Mouse (Mus musculus) retina, postnatal 1 day (tissue): Measurements from ENCODE around the gene Hspa2.
"Not testable (repeated sequence)": the region's sequence is repeated elsewhere in the genome, so short reads cannot be mapped to it uniquely, and the experiment has no call there.

Experiments
- DNase-seq: peaks from one replicate; pipeline ENCODE4 v3.0.0-alpha.2; 2012

Gene Hspa2

GRCm38 (mm10) chr12:76435549-76435948 is 31.6 kb downstream of the Hspa2 start:
- no peak for DNase-seq

GRCm38 (mm10) chr12:76443488-76443887 is 39.5 kb downstream of the Hspa2 start:
- DNase-seq: not testable (repeated sequence)

- no peak for DNase-seq
Observed at GRCm38 (mm10) chr12:76444359-76444772, 40.4 kb downstream of the Hspa2 start.

GRCm38 (mm10) chr12:76444862-76445261 is 40.9 kb downstream of the Hspa2 start:
- DNase-seq: no peak

- peak; percentile 33 for DNase-seq
Observed at GRCm38 (mm10) chr12:76446201-76446600, 42.2 kb downstream of the Hspa2 start.

- no peak for DNase-seq
Observed at GRCm38 (mm10) chr12:76448127-76448526, 44.2 kb downstream of the Hspa2 start.

GRCm38 (mm10) chr12:76452203-76452602 is 48.2 kb downstream of the Hspa2 start:
- no peak for DNase-seq
